Mouse (Mus musculus) mature B cell (primary cell): ENCODE results near the gene Gfm2.

ENCODE experiments used
- in situ Hi-C: fragments of 300-500 bp; cut with MboI; formaldehyde crosslinking; loops from 2 replicates; pipeline ENCODE4 v1.14.3; 2019

The Gfm2 gene

DNA sequence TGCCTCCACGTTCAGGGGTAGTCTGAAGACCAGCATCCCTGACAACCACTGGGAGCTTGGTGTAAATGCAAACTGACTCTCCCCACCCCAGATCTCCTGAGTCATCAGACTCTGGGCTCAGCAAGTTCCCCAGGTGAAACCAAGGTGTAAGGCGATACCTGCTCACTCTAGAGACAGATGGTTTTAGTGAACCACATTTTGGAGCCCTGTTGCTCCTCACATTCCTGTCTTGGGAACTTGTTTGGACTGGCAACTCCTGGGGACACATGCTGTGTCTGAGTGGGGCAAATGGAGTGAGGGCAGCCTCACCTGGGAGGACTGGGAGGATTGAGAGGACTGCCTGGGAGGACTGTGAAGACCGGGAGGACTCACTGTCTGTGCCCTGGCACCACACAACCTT, 90.1 kb downstream of the Gfm2 start:
- in situ Hi-C loops, result loop anchor here (25.0 kb wide), 1 partner anchor 1035 kb away; the partner anchor contains the start of genes Ankra2 and Utp15

DNA sequence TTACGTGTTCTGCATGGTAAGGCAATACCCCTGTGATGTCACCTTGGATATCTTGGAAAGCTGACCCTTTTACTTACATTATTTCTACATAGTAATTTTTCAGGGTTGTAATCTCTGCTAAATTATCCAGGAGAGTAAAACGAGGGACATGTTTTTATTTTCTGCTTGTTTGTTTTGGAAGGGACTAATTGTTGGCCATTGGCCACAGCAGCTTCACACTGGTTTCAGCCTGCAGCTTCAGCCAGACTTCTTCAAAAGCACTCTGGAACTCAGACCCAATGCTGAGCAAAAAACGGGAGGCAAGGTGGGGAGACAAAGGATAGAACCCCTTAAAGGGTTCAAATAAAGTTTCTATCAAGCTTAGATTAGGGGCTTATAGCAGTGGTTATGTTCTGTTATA, 92.4 kb downstream of the Gfm2 start:
- in situ Hi-C loops, result loop anchor here (10.0 to 25.0 kb wide), 2 partner anchors 705 to 1032 kb away; partner anchors contain the start of genes Ankra2 and Utp15
